Mouse (Mus musculus) erythroblast, adult 5-6 weeks (primary cell): ENCODE results near the gene Ptpro. TPM values are rescaled to one million over a fixed set of nuclear protein-coding genes. Genes with fewer than 3 reads are reported as not detected.

Experiments used
- ATAC-seq: replicated peaks from 2 replicates; pipeline ENCODE4 v1.8.0; 2016; ENCODE audit warnings: moderate number of reproducible peaks, mild to moderate bottlenecking, moderate TSS enrichment, inconsistent platforms; ENCODE audit not compliant: poor library complexity, low FRiP score, severe bottlenecking
- total RNA-seq, 2 experiments: library from RNA; stranded (forward) in 1 of 2; stranded (reverse) in 1 of 2; fragments of 150-400 nt in 1 of 2; fragments of 200-764, 138-1000 nt in 1 of 2; gene quantifications; 2 replicates each; pipeline versions ENCODE4 v1.2.3 to v1.2.4; 2015 to 2017; ENCODE audit warnings: low replicate concordance in 2 of 2

Gene Ptpro
- total RNA-seq, 2 experiments from 2014 or later: 5.4 to 5.6 TPM

- ATAC-seq: no peak
These were observed 119.3 kb downstream of the Ptpro start for GRCm38 (mm10) chr6:137371455-137371854.

DNA sequence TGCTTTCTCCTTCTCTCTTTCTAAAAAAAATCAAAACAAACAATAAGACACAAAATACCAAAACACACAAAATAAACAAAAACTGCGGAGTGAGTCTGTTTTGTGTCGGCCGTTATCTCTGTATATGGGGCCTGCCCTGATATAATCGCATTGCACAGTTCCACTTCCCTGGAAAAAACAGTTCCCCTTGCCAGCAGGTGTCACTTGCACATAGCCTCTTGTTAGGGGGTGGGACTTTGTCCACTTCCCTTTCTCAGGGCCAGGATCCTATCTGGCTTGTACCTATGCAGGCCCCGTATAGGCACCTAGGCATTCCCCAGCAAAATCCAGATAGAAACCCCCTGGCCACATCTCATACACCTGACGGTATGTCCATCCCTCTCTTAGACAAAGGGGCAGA lies 121.8 kb downstream of the Ptpro start:
- ATAC-seq: no peak

DNA sequence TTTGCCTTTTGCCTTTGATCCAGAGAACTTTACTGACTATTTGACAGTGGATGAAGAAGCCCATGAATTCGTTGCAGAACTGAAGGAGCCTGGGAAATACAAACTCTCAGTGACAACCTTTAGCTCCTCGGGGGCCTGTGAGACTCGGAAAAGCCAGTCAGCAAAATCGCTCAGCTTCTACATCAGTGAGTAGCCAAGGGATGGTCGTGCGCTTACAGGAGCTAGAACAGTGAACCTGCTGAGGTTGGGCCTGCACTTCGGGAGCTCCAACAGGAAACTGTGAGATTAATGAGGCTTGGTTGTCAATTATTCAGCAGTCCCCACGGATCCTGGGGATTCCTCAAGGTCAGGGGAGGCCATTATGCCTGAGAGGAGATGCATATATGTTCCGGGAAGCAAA lies 130.4 kb downstream of the Ptpro start:
- no peak for ATAC-seq

DNA sequence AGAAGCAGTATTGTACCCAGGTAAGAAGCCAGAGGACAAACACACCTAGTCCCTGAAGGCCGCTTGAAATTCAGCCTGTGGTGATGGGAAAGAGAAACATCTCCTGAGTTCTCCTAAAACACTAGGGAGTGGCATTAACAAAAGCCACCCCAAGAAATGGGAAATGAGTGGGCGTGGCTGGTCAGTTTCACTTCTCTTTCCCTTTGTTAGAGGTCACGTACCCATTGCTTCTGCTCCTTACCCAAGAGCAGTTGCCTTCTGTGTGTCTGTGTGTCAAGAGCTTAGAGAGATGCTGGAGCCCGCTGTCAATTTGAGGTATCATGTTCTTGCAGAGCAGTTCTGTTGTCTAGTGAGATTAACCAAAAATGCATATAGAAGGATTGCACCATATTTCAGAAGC lies 134.2 kb downstream of the Ptpro start:
- ATAC-seq: no peak

DNA sequence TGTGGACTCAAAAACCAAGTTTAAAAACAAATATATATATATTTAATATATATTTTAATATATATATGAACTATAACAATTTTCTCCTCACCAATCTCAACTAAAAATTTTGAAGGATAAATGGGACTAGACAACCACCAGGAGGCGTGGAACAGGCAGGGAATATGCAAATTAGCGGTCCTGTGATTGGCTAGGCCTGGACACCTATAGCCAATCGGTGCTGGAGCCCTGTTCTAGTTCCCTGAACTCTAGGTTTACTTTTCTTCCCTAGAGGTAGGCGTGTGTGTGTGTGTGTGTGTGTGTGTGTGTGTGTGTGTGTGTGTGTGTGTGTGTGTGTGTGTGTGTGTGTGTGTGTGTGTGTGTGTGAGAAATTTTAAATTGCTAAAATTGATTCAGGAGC lies 134.8 kb downstream of the Ptpro start:
- no peak for ATAC-seq

GRCm38 (mm10) chr6:137395075-137395474 lies 143.0 kb downstream of the Ptpro start:
- no peak for ATAC-seq

- ATAC-seq: no peak
These were observed 144.1 kb downstream of the Ptpro start for GRCm38 (mm10) chr6:137396106-137396793.

GRCm38 (mm10) chr6:137397358-137397757 lies 145.2 kb downstream of the Ptpro start:
- no peak for ATAC-seq

DNA sequence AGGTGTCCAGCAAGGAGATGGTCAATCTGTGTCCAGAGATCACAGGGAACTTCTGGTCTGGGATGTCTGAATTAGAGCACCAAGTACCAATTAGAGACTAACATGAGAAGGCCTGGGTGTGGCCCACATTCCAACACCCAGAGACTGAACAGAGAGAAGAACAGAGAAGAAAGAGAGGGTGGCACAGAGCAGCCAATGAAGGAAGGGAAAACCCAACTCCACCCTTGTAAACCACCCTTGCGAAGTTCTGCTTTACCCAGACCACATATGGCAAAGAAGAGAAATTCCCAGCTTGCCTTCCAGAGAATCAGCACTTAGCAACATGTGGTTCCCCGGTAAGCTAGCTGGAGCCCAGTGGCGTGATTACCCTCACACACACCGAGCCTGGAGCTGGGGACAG lies 152.1 kb downstream of the Ptpro start:
- no peak for ATAC-seq

DNA sequence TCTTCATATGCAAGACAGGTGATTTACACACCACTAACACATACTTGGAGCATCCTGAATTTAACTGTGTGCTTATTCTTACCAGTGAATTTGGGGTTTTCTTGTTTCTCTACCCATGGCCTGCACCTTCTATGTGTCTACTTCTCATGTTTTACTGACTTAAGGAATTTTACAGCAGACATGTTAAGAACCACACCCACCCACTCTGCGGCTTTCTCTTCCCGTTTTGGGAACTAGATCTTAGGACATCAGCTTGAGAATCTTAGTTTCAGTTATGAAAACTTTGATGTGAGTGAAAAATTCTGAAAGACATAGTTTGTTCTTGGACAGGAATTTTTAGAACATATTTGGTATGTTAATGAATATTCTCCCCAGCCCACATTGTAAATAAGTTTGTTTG lies 153.6 kb downstream of the Ptpro start:
- ATAC-seq: no peak

GRCm38 (mm10) chr6:137410510-137410909 lies 158.4 kb downstream of the Ptpro start:
- ATAC-seq: no peak

GRCm38 (mm10) chr6:137411901-137412378 lies 159.8 kb downstream of the Ptpro start:
- ATAC-seq: no peak

- no peak for ATAC-seq
These were observed 160.9 kb downstream of the Ptpro start for GRCm38 (mm10) chr6:137413045-137413444.

GRCm38 (mm10) chr6:137414531-137415405 lies 162.6 kb downstream of the Ptpro start:
- no peak; the same call in 1 of the 2 replicates for ATAC-seq

DNA sequence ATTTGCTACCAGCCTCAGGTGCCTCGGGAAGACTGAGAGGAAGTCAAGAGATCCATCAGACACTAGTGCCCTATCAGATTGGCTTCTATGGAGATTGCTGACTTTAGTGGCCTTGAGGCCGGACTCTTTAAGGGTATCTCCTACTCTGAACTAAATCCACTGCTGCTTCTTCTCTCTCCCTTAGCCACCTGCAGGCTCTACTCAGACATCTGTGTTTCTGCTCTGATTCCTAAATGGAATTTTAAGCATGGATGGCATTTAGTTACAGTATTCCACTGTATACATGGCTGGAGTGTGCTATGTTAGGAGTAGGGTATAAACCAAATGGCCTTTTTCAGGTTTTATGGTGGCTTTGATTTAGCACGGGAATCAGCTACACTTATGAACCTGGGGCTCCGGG lies 170.7 kb downstream of the Ptpro start:
- no peak for ATAC-seq

- no peak for ATAC-seq
These were observed 171.7 kb downstream of the Ptpro start for GRCm38 (mm10) chr6:137423830-137424229.

GRCm38 (mm10) chr6:137425500-137426432 lies 173.6 kb downstream of the Ptpro start:
- ATAC-seq: no peak

- no peak for ATAC-seq
These were observed 181.5 kb downstream of the Ptpro start for GRCm38 (mm10) chr6:137433521-137434137.

DNA sequence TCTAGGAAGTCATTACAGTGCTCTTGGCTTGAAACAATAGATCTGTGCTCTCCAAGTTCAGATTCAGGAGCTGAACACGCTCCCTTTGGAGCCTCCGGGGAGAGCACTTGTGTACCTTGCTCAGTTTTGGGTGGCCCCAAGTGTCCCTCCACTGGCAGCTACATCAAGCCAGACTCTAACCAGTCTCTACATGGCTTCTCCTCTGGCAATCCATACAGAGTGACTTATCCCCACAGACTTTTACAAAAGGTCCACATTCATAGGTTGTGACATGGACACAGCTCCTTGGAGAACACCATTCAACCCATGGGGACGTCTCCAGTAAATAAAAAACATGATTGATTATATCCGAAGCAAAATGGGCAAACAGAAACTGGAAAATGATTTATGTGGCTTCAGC lies 185.4 kb downstream of the Ptpro start:
- no peak for ATAC-seq
